Mouse (Mus musculus): ENCODE measurements around the gene Epb41l4b. TPM values are rescaled to one million over a fixed set of nuclear protein-coding genes. Genes with fewer than 3 reads are reported as not detected.

Epb41l4b gene
- polyA plus RNA-seq, 1 experiment from 2014 or later = 3.7 TPM

GRCm38 (mm10) chr4:57168277-57168676 is 25.0 kb upstream of the Epb41l4b start:
- H3K4me2 ChIP-seq = no peak overlapping the region
- WGBS = 90% methylated on average over 1 of the region's 1 CpGs
- H3K27me3 ChIP-seq (replicated peaks) = no peaks in the 10 kb centered on the region
- H3K4me3 ChIP-seq = no peak overlapping the region
- no peaks in the 10 kb centered on the region; the same call in 1 of the 2 replicates for H3K4me1 ChIP-seq
- no peak for ATAC-seq (replicated peaks)
- no peak overlapping the region for H3K9ac ChIP-seq
- H3K27ac ChIP-seq = no peak overlapping the region
- no peaks in the 10 kb centered on the region for H3K36me3 ChIP-seq (replicated peaks)
- no peaks in the 10 kb centered on the region for H3K9me3 ChIP-seq

DNA sequence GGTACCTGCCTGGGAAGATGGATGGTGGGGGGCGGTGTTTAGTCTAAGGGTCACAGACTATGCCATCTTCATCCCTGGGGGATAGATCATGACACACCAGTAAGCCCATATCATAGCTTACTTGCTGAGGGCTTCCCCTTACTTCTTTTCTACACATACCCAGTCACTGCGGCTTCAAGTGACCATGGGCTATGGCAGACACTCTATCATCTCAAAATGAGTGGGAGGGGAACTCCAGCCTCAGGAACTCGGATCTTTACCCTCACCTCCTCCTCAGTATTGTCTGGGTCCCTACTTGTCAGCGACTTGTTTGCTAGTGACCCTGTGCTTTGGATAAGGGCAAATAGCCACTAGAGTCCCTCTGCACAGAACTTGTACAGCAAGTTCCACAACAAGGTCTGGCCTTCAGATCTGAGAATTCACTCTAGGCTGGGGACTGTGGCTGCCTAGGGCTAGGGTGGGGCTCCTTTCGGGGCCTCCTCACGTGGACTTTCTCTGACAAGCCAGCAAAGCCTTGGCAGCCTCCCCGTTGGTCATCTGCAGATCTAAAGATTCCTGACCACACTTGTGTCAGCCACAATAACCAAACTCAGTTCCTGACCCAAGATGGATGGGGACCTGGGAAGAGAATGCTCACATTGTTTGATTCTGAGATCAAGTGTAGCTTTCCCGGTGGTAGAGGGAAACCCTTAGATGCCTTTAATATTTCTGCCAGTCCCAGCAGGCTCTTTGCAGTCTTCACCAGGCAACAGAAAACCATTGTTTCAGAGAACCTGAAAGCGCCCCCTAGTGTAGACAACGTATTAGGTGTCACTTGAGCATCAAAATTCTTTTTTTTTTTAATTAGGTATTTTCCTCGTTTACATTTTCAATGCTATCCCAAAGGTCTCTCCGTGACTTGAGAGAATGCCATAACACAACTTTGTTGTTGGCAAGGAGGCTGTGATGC is 24.0 kb upstream of the Epb41l4b start:
- Histone ChIP-seq H3K36me3 (replicated peaks) (no peaks in the 10 kb centered on the region), H3K9me3 (no peaks in the 10 kb centered on the region), H3K9ac (no peak overlapping the region), H3K4me1 (no peaks in the 10 kb centered on the region; the same call in 1 of the 2 replicates), H3K27ac (no peak overlapping the region), H3K4me3 (no peak overlapping the region), H3K27me3 (replicated peaks) (no peaks in the 10 kb centered on the region), H3K4me2 (no peak overlapping the region)
- no peak for ATAC-seq (replicated peaks)
- 61% methylated on average over 12 of the region's 12 CpGs for WGBS

GRCm38 (mm10) chr4:57165654-57166053 is 22.4 kb upstream of the Epb41l4b start:
- Histone ChIP-seq H3K4me3 (no peak overlapping the region), H3K27ac (no peak overlapping the region), H3K36me3 (replicated peaks) (no peaks in the 10 kb centered on the region), H3K4me1 (no peaks in the 10 kb centered on the region; the same call in 1 of the 2 replicates), H3K9ac (no peak overlapping the region), H3K4me2 (no peak overlapping the region), H3K9me3 (no peaks in the 10 kb centered on the region), H3K27me3 (replicated peaks) (no peaks in the 10 kb centered on the region)
- 45% methylated on average over 3 of the region's 3 CpGs for WGBS
- no peak for ATAC-seq (replicated peaks)

GRCm38 (mm10) chr4:57164578-57165210 is 21.5 kb upstream of the Epb41l4b start:
- ATAC-seq (replicated peaks) = no peak
- 83% methylated on average over 9 of the region's 9 CpGs for WGBS

DNA sequence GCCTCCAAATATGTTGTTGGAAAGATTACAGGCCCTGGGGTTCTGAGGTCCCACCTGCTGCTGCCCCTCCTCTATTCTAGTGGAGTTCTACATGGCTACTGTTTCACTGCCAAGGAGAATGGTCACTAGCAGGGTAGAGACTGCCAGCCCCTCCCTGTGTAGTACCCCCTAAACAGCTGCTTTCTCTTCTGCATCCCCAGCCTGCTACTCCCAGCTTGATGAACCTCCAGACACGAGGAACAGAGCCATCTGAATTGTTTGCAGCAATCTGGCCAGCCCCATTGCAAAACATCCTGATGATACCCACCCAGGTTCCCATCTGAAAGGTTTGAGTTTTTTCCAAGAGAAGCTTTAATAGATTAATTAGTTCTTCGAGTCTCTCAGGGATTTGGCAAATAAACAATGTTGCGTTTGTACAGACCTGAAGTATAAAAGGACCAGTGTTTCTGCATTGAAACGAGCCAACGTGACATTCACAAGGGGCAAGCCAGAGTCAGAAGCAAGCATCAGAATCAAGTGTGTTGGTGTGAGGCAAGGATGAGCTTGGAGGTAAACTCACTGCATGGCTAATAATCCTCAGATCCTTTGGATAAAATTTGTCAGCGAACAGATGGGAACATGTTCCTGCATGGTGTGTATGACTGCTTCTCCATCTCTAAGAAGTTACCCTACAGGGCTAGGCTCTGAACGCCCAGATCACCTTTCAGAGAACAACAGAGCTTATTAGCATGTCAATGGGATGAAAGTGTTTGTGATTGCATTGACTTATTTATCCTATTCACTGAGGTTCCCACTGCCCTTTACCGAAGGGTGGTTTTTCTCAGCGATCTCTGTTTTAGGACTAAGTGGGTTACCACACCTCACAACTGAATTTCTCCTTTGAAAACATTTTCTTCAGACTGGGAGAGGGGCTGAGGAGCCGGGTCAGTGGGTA is 19.8 kb upstream of the Epb41l4b start:
- H3K4me1 ChIP-seq = no peaks in the 10 kb centered on the region; the same call in 1 of the 2 replicates
- H3K4me3 ChIP-seq = no peak overlapping the region
- no peak overlapping the region for H3K27ac ChIP-seq
- whole genome bisulfite sequencing = 21% methylated on average over 10 of the region's 10 CpGs
- H3K9me3 ChIP-seq = no peaks in the 10 kb centered on the region
- H3K27me3 ChIP-seq (replicated peaks) = no peaks in the 10 kb centered on the region
- H3K36me3 ChIP-seq (replicated peaks) = no peaks in the 10 kb centered on the region
- no peak for ATAC-seq (replicated peaks)
- H3K9ac ChIP-seq = no peak overlapping the region
- no peak overlapping the region for H3K4me2 ChIP-seq

More at GRCm38 (mm10) chr4:57164578-57165210, 21.5 kb upstream of the Epb41l4b start:
- no peaks in the 10 kb centered on the region for H3K9me3 ChIP-seq
- no peak overlapping the region for H3K27ac ChIP-seq
- no peak overlapping the region for H3K9ac ChIP-seq
- no peaks in the 10 kb centered on the region for H3K27me3 ChIP-seq (replicated peaks)
- H3K4me2 ChIP-seq = no peak overlapping the region
- H3K36me3 ChIP-seq (replicated peaks) = no peaks in the 10 kb centered on the region
- no peaks in the 10 kb centered on the region; the same call in 1 of the 2 replicates for H3K4me1 ChIP-seq
- H3K4me3 ChIP-seq = no peak overlapping the region

GRCm38 (mm10) chr4:57160571-57160970 is 17.3 kb upstream of the Epb41l4b start:
- Histone ChIP-seq H3K36me3 (replicated peaks) (no peaks in the 10 kb centered on the region), H3K4me3 (no peak overlapping the region), H3K4me2 (no peak overlapping the region), H3K9ac (no peak overlapping the region), H3K9me3 (no peaks in the 10 kb centered on the region), H3K27ac (no peak overlapping the region), H3K27me3 (replicated peaks) (no peaks in the 10 kb centered on the region), H3K4me1 (no peaks in the 10 kb centered on the region; the same call in 1 of the 2 replicates)
- ATAC-seq (replicated peaks) = no peak
- WGBS = 79% methylated on average over 7 of the region's 7 CpGs

DNA sequence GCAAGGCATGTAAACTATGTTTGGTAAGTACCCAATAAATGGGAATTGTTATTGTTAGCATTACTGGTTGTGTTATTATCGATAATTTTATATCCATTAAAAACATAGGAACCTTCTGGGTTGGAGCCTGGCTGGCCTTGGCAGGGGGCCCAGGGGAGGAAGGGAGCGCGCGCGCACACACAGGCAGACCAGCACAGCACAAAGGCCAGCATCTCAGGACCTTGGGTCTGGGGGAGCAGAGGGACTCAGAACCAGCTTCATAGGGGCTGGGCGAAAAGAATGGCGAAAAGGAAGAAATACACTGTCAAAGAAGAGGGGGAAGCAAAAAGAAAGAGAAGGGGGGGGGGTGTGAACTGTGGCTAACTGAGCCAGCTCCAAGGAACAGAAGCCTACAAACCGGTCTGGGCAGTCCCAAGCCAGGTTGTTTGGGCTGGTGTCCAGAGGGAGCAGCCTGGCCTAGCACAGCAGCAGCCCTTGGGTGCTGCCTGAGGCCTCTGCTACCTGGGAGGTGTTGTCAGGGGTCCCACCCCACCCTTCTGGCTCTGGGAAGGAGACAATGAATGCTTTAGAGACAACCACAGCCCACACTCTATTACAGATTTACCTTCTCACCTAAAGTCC is 13.4 kb upstream of the Epb41l4b start:
- WGBS = 88% methylated on average over 8 of the region's 8 CpGs
- Histone ChIP-seq H3K27ac (no peak overlapping the region), H3K9ac (no peak overlapping the region), H3K4me2 (no peak overlapping the region), H3K9me3 (no peaks in the 10 kb centered on the region), H3K4me1 (peaks cover 7% of the 10 kb centered on the region; the same call in 1 of the 2 replicates), H3K27me3 (replicated peaks) (no peaks in the 10 kb centered on the region), H3K4me3 (no peak overlapping the region), H3K36me3 (replicated peaks) (no peaks in the 10 kb centered on the region)
- no peak for ATAC-seq (replicated peaks)

GRCm38 (mm10) chr4:57153838-57154237 is 10.6 kb upstream of the Epb41l4b start:
- WGBS = 43% methylated on average over 8 of the region's 8 CpGs
- H3K4me1 ChIP-seq = peaks cover 7% of the 10 kb centered on the region; the same call in 1 of the 2 replicates
- H3K4me2 ChIP-seq = no peak overlapping the region; the same call in 1 of the 2 replicates
- H3K9ac ChIP-seq = no peak overlapping the region
- H3K27ac ChIP-seq = no peak overlapping the region
- no peak overlapping the region for H3K4me3 ChIP-seq
- H3K27me3 ChIP-seq (replicated peaks) = no peaks in the 10 kb centered on the region
- no peak for ATAC-seq (replicated peaks)
- H3K9me3 ChIP-seq = no peaks in the 10 kb centered on the region
- H3K36me3 ChIP-seq (replicated peaks) = no peaks in the 10 kb centered on the region

DNA sequence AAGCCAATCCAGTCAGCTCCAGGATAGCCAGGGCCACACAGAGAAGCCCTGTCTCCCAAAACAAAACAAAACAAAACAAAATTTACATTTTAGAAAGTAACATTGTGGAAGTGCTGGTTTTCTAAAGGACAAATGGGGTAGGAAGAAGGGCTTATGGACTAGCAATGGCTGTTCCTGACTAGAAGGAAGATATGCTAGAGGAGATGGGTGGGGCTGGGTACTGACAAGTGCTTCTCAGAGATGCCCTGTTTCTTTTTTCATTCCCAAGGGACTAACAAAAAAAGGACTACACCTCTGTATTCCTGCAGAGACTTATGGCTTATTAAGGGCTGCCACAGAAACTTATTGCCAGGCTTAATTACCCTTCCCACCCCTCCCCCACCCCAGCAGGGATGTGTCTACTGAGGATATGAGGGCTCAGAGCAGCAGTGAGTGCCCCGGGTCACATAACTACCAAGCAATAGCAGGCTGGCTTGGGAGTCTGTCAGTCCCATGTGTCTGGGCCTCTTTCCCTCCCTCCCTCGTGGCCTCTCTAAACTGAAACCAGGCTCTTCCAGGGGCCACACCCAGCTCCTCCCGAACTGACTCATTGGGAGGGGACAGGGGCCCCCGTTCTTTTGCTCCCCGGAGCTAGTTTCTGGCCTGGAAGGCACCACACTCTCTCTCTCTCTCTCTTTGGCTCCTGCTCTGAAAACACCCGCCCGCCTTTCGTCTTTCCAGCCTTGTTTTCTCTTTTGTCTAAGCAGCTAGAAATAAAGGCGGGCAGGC is 10.0 kb upstream of the Epb41l4b start:
- 0 out of 2 replicates have a peak, but pooled peaks have one; percentile 33 for ATAC-seq (replicated peaks)
- Histone ChIP-seq H3K9me3 (no peaks in the 10 kb centered on the region), H3K27ac (no peak overlapping the region), H3K36me3 (replicated peaks) (no peaks in the 10 kb centered on the region), H3K4me2 (no peak overlapping the region; the same call in 1 of the 2 replicates), H3K9ac (no peak overlapping the region), H3K4me1 (peaks cover 7% of the 10 kb centered on the region; the same call in 1 of the 2 replicates), H3K4me3 (no peak overlapping the region), H3K27me3 (replicated peaks) (no peaks in the 10 kb centered on the region)
- WGBS = 11% methylated on average over 9 of the region's 9 CpGs

DNA sequence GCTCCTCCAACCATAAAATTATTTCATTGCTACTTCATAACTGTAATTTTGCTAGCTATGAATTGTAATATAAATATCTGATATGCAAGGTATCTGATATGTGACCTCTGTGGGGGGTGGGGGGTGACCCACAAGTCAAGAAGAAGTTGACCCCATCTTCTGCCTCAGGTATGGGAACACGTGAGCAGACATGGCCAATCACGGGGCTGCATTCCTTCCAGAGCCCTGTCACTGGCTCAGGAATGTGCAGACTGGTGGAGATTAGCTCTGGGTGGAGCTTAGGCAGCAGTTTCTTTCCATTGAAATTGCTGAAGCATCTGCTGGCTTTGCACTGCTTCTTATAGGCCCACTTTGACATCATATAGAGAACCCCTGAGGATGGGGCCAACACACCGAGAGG is 4.9 kb upstream of the Epb41l4b start:
- no peak for ATAC-seq (replicated peaks)

More for the DNA sequence above, 4.9 kb upstream of the Epb41l4b start:
- 64% methylated on average over 3 of the region's 3 CpGs for WGBS
- no peak overlapping the region for H3K4me3 ChIP-seq
- H3K27me3 ChIP-seq (replicated peaks) = peaks cover 9% of the 10 kb centered on the region
- H3K4me1 ChIP-seq = peaks cover 3% of the 10 kb centered on the region; the same call in 1 of the 2 replicates
- no peaks in the 10 kb centered on the region for H3K36me3 ChIP-seq (replicated peaks)
- no peak overlapping the region for H3K27ac ChIP-seq
- no peak overlapping the region for H3K9ac ChIP-seq
- H3K9me3 ChIP-seq = no peaks in the 10 kb centered on the region
- H3K4me2 ChIP-seq = no peak overlapping the region
